Mouse (Mus musculus): ENCODE measurements around the gene Ctsl. TPM values are rescaled to one million over a fixed set of nuclear protein-coding genes. Genes with fewer than 3 reads are reported as not detected.

The Ctsl gene
- polyA plus RNA-seq, 1 experiment from 2014 or later = 151 TPM

DNA sequence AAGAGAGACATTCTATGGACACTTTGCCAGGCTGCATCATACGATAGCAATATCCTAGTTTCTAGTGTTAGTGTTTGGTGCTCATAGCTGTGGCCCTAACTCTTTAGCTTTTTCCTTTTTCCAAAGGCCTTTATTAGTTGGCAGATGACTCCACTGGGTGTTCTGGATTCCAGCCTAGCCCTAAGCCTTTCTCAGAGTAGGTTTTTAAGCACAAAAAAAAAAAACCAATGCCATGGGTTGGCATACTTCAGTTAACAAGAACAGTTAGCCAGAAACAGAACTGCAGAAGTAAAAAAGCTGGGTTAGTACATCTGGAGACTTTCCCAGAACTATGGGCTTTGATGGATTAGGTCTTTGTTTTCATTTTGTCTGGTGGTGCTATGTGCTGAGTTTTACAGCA lies 12.2 kb downstream of the Ctsl start:
- Histone ChIP-seq H3K9me3 (replicated peaks; ENCODE audit: control insufficient read depth, low read length) (no peaks in the 10 kb centered on the region), H3K9ac (replicated peaks; ENCODE audit: low read length) (no peak overlapping the region), H3K4me2 (ENCODE audit: low read depth, low read length) (no peak overlapping the region), H3K4me3 (ENCODE audit: low read depth, low read length) (no peak overlapping the region), H3K4me1 (ENCODE audit: control insufficient read depth, insufficient read depth, low read length) (no peaks in the 10 kb centered on the region), H3K27ac (replicated peaks; ENCODE audit: low read depth, low read length) (no peak overlapping the region), H3K27me3 (ENCODE audit: control insufficient read depth, insufficient read depth, low read length) (no peaks in the 10 kb centered on the region), H3K36me3 (replicated peaks; ENCODE audit: control insufficient read depth, insufficient read depth, low read depth, low read length) (no peaks in the 10 kb centered on the region)
- 91% methylated on average over 1 of the region's 1 CpGs for WGBS
- DNase-seq (ENCODE audit: low spot score) = no peak
- no peak for ATAC-seq (replicated peaks; ENCODE audit: insufficient number of reproducible peaks, low FRiP score, low TSS enrichment, low read depth)

DNA sequence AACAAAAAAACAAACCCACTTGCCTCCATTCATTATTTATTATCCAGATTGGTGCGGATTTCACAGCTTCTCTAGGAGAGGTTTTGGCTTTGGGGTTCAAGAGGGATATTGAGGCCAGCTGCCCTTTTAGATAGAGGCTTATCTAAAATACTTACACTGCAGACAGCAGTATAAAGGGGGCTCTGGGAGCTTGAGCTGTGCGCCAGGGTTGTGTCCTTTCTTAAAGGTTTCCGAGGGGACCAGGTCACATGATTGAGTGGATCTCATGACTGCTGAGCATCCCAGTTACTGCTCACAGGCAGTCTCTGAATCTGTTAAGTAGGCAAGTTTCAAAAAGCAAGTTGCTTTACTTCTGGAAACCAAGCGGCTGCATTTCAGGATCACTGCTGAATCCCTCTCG lies 13.3 kb downstream of the Ctsl start:
- Histone ChIP-seq H3K27me3 (ENCODE audit: control insufficient read depth, insufficient read depth, low read length) (no peaks in the 10 kb centered on the region), H3K36me3 (replicated peaks; ENCODE audit: control insufficient read depth, insufficient read depth, low read depth, low read length) (no peaks in the 10 kb centered on the region), H3K4me3 (ENCODE audit: low read depth, low read length) (no peak overlapping the region), H3K27ac (replicated peaks; ENCODE audit: low read depth, low read length) (no peak overlapping the region), H3K9ac (replicated peaks; ENCODE audit: low read length) (no peak overlapping the region), H3K9me3 (replicated peaks; ENCODE audit: control insufficient read depth, low read length) (no peaks in the 10 kb centered on the region), H3K4me2 (ENCODE audit: low read depth, low read length) (no peak overlapping the region), H3K4me1 (ENCODE audit: control insufficient read depth, insufficient read depth, low read length) (no peaks in the 10 kb centered on the region)
- DNase-seq (ENCODE audit: low spot score) = no peak
- 75% methylated on average over 5 of the region's 5 CpGs for WGBS
- ATAC-seq (replicated peaks; ENCODE audit: insufficient number of reproducible peaks, low FRiP score, low TSS enrichment, low read depth) = no peak

DNA sequence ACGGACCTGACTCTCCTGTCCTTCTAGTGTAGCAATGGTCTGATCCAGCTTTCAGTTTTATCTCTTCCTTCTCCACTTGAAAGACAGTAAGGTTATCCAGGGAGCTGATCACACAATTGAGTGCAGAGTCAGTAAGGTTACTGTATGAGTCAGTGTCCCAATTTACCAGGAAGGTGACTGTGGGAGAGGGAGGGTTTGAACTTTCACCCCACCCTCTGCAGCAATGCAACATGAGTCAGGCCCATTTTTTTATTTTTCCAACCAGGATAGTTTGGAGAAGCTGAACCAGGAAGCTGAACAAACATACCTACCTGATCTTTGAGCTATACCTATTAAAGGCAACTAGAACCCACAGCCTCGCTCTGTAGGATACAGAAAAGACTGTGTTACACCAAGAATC lies 21.2 kb downstream of the Ctsl start:
- DNase-seq (ENCODE audit: low spot score) (no peak), ATAC-seq (replicated peaks; ENCODE audit: insufficient number of reproducible peaks, low FRiP score, low TSS enrichment, low read depth) (no peak)
- Histone ChIP-seq H3K9me3 (replicated peaks; ENCODE audit: control insufficient read depth, low read length) (no peaks in the 10 kb centered on the region), H3K4me2 (ENCODE audit: low read depth, low read length) (no peak overlapping the region), H3K4me3 (ENCODE audit: low read depth, low read length) (no peak overlapping the region), H3K27ac (replicated peaks; ENCODE audit: low read depth, low read length) (no peak overlapping the region), H3K27me3 (ENCODE audit: control insufficient read depth, insufficient read depth, low read length) (no peaks in the 10 kb centered on the region), H3K36me3 (replicated peaks; ENCODE audit: control insufficient read depth, insufficient read depth, low read depth, low read length) (no peaks in the 10 kb centered on the region), H3K4me1 (ENCODE audit: control insufficient read depth, insufficient read depth, low read length) (no peaks in the 10 kb centered on the region), H3K9ac (replicated peaks; ENCODE audit: low read length) (no peak overlapping the region)
- WGBS = 77% methylated on average over 2 of the region's 2 CpGs

DNA sequence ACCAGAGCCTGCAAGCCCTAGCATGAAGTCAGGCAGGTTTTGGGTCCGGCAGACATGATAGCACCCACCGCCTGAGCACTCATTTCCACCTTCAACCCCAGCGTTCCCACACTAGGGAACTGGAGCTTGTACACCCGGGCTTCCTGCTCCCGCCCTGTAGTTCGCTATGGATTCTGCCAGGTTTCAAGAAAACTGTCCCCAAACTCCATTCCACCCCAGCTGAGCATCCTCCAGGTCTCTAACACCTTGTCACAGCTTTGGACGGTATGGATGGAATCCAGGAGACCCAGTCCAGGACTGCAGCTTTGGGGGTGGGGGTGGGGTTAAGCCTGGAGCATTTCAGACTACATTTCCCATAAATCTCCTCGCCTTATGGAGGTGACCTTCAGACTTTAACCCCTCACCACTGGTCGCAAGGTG lies 26.6 kb downstream of the Ctsl start:
- H3K4me3 ChIP-seq (ENCODE audit: low read depth, low read length) = peak overlapping the region; percentile 38
- WGBS = under 1% methylated on average over 9 of the region's 9 CpGs
- H3K36me3 ChIP-seq (replicated peaks; ENCODE audit: control insufficient read depth, insufficient read depth, low read depth, low read length) = no peaks in the 10 kb centered on the region
- H3K9ac ChIP-seq (replicated peaks; ENCODE audit: low read length) = peak overlapping the region; percentile 49
- no peaks in the 10 kb centered on the region for H3K4me1 ChIP-seq (ENCODE audit: control insufficient read depth, insufficient read depth, low read length)
- H3K4me2 ChIP-seq (ENCODE audit: low read depth, low read length) = peak overlapping the region; percentile 61
- ATAC-seq (replicated peaks; ENCODE audit: insufficient number of reproducible peaks, low FRiP score, low TSS enrichment, low read depth) (peak; percentile 90), DNase-seq (ENCODE audit: low spot score) (peak; percentile 52)
- no peaks in the 10 kb centered on the region for H3K9me3 ChIP-seq (replicated peaks; ENCODE audit: control insufficient read depth, low read length)
- H3K27ac ChIP-seq (replicated peaks; ENCODE audit: low read depth, low read length) = no peak overlapping the region
- no peaks in the 10 kb centered on the region for H3K27me3 ChIP-seq (ENCODE audit: control insufficient read depth, insufficient read depth, low read length)

DNA sequence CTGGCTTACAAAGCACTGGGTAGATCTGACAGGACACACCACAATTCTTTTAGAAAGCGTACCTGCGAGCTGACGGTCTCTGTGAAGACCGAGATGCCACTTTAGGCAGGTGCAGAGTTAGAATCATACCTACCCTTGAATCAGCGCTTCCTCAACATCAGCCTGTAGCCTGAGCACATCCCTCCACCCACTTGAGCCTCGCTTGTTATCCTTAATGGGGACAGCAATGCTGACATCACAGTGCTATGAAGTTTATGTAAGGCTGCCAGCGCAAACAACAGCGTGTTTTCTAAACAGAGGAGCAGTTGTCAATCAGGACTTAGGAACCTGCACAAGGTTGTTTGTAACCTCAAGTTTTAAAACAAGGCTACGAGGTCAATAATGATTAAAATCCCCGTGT lies 27.1 kb downstream of the Ctsl start:
- Histone ChIP-seq H3K9me3 (replicated peaks; ENCODE audit: control insufficient read depth, low read length) (no peaks in the 10 kb centered on the region), H3K4me1 (ENCODE audit: control insufficient read depth, insufficient read depth, low read length) (no peaks in the 10 kb centered on the region), H3K4me3 (ENCODE audit: low read depth, low read length) (peak overlapping the region; percentile 38), H3K36me3 (replicated peaks; ENCODE audit: control insufficient read depth, insufficient read depth, low read depth, low read length) (no peaks in the 10 kb centered on the region), H3K9ac (replicated peaks; ENCODE audit: low read length) (peak overlapping the region; percentile 49), H3K4me2 (ENCODE audit: low read depth, low read length) (peak overlapping the region; percentile 61), H3K27me3 (ENCODE audit: control insufficient read depth, insufficient read depth, low read length) (no peaks in the 10 kb centered on the region), H3K27ac (replicated peaks; ENCODE audit: low read depth, low read length) (no peak overlapping the region)
- 19% methylated on average over 10 of the region's 10 CpGs for WGBS
- ATAC-seq (replicated peaks; ENCODE audit: insufficient number of reproducible peaks, low FRiP score, low TSS enrichment, low read depth) = no peak
- DNase-seq (ENCODE audit: low spot score) = peak; percentile 2

DNA sequence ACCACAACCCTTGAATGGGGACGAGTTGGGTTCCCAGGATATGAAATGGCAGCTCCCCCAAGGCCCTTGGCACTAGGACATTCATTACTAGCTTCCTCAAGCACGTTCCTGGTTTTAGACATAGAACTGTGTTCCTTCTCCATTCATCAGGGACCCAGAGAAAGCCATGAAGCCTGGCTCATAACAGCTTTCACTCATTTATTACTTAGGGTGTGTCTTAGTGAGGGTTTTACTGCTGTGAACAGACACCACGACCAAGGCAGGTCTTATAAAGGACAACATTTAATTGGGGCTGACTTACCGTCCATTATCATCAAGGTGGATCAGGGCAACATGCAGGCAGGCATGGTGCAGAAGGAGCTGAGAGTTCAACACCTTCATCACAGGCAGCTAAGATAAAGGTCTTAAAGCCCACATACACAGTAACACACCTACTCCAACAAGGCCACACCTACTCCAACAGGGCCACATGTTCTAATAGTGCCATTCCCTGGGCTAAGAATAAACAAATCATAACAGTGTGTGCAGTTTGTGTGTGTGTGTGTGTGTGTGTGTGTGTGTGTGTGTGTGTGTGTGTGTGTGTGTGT lies 35.1 kb downstream of the Ctsl start:
- 57% methylated on average over 4 of the region's 4 CpGs for WGBS
- Histone ChIP-seq H3K36me3 (replicated peaks; ENCODE audit: control insufficient read depth, insufficient read depth, low read depth, low read length) (no peaks in the 10 kb centered on the region), H3K4me3 (ENCODE audit: low read depth, low read length) (no peak overlapping the region), H3K9me3 (replicated peaks; ENCODE audit: control insufficient read depth, low read length) (no peaks in the 10 kb centered on the region), H3K4me1 (ENCODE audit: control insufficient read depth, insufficient read depth, low read length) (no peaks in the 10 kb centered on the region), H3K9ac (replicated peaks; ENCODE audit: low read length) (no peak overlapping the region), H3K4me2 (ENCODE audit: low read depth, low read length) (no peak overlapping the region), H3K27ac (replicated peaks; ENCODE audit: low read depth, low read length) (no peak overlapping the region), H3K27me3 (ENCODE audit: control insufficient read depth, insufficient read depth, low read length) (no peaks in the 10 kb centered on the region)
- DNase-seq (ENCODE audit: low spot score) (no peak), ATAC-seq (replicated peaks; ENCODE audit: insufficient number of reproducible peaks, low FRiP score, low TSS enrichment, low read depth) (no peak)

DNA sequence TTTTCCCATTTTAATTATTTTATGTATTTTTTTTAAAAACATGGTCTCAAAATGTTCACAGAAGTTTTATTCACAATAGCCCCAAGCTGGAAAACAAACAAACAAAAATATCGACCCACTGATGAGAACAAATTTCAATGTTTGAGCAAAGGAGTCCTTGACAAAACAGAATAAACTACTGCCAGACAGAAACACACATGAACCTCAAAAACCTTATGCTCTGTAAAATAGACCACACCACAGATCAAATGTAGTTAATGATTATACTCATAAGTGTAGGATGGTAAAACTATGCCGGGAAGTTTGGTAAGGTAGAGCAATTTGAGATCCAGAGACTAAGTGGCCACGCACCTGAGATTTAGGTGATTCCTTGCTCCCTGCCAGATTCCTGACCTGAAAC lies 37.6 kb downstream of the Ctsl start:
- no peak overlapping the region for H3K4me2 ChIP-seq (ENCODE audit: low read depth, low read length)
- H3K4me1 ChIP-seq (ENCODE audit: control insufficient read depth, insufficient read depth, low read length) = no peaks in the 10 kb centered on the region
- no peak overlapping the region for H3K27ac ChIP-seq (replicated peaks; ENCODE audit: low read depth, low read length)
- H3K27me3 ChIP-seq (ENCODE audit: control insufficient read depth, insufficient read depth, low read length) = no peaks in the 10 kb centered on the region
- H3K9me3 ChIP-seq (replicated peaks; ENCODE audit: control insufficient read depth, low read length) = no peaks in the 10 kb centered on the region
- no peaks in the 10 kb centered on the region for H3K36me3 ChIP-seq (replicated peaks; ENCODE audit: control insufficient read depth, insufficient read depth, low read depth, low read length)
- no peak overlapping the region for H3K9ac ChIP-seq (replicated peaks; ENCODE audit: low read length)
- no peak overlapping the region for H3K4me3 ChIP-seq (ENCODE audit: low read depth, low read length)
- 87% methylated on average over 3 of the region's 3 CpGs for WGBS
- DNase-seq (ENCODE audit: low spot score) = no peak
- no peak for ATAC-seq (replicated peaks; ENCODE audit: insufficient number of reproducible peaks, low FRiP score, low TSS enrichment, low read depth)

DNA sequence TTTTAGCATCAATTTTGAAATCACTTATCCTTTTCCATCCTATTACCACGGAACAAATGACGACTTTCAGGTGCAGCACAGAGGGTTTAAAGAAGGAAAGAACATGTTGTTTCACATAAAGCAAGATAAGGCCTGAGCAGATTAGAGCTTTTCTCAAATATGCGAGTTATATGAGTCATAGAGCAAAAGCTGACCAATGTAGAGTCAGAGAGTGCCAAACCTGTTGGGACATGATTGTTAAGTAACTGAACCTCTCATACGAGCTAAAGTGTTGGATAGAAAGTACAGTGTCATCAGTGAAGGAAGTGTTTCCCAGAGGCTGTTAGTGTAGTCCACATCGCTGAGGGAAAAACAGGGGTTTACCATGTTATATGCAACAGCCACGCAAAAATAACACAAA lies 38.4 kb downstream of the Ctsl start:
- WGBS = 81% methylated on average over 6 of the region's 6 CpGs
- Histone ChIP-seq H3K4me3 (ENCODE audit: low read depth, low read length) (no peak overlapping the region), H3K9me3 (replicated peaks; ENCODE audit: control insufficient read depth, low read length) (no peaks in the 10 kb centered on the region), H3K27ac (replicated peaks; ENCODE audit: low read depth, low read length) (no peak overlapping the region), H3K9ac (replicated peaks; ENCODE audit: low read length) (no peak overlapping the region), H3K4me1 (ENCODE audit: control insufficient read depth, insufficient read depth, low read length) (no peaks in the 10 kb centered on the region), H3K36me3 (replicated peaks; ENCODE audit: control insufficient read depth, insufficient read depth, low read depth, low read length) (no peaks in the 10 kb centered on the region), H3K27me3 (ENCODE audit: control insufficient read depth, insufficient read depth, low read length) (no peaks in the 10 kb centered on the region), H3K4me2 (ENCODE audit: low read depth, low read length) (no peak overlapping the region)
- DNase-seq (ENCODE audit: low spot score) (no peak), ATAC-seq (replicated peaks; ENCODE audit: insufficient number of reproducible peaks, low FRiP score, low TSS enrichment, low read depth) (no peak)

Measured in embryonic facial prominence, embryonic 11.5 days (tissue).